ENCODE assay signal across 14 mouse cellular contexts in genomic region chr5:125124002-125124401, GRCm38 (mm10). TPM values are rescaled to one million over a fixed set of nuclear protein-coding genes. Genes with fewer than 3 reads are reported as not detected.
A peak's percentile ranks its signal among the peaks of the same experiment; 100 is the strongest.
DNase-seq lines count a peak whose midpoint lies in the region; ATAC-seq lines count a peak whose summit lies in the region.
"Had no signal": no experiment of that assay in that cellular context is flagged by ENCODE, and none has a peak within 500 bp of the region (broad histone marks: within the 10 kb centered on the region; RNA-seq: fewer than 3 reads in every experiment).

No protein-coding gene starts in this region.

- no peak for ATAC-seq in hindbrain, embryonic 13.5 days (ENCODE audit: low FRiP score)
- ATAC-seq in hindbrain, embryonic 11.5 days (ENCODE audit: low FRiP score), result no peak
- no peak for ATAC-seq in megakaryocyte, adult 5-6 weeks (ENCODE audit: poor library complexity, severe bottlenecking)
- ATAC-seq in hindbrain, embryonic 16.5 days, result no peak

- H3K36me3 ChIP-seq in hindbrain, embryonic 13.5 days, result peaks cover 7% of the 10 kb centered on the region
- H3K36me3 ChIP-seq in hindbrain, embryonic 11.5 days (ENCODE audit: control insufficient read depth, insufficient read depth, low read length), result peaks cover 3% of the 10 kb centered on the region; the same call in 1 of the 2 replicates
- H3K36me3 ChIP-seq in megakaryocyte, embryonic 14.5 days (replicated peaks; ENCODE audit: low read length), result peaks cover 48% of the 10 kb centered on the region
- peaks cover 4% of the 10 kb centered on the region for H3K36me3 ChIP-seq in hindbrain, embryonic 16.5 days (ENCODE audit: control insufficient read depth, insufficient read depth, low read length)

- H3K27ac ChIP-seq in hindbrain, embryonic 13.5 days, result peak overlapping the region; percentile 58
- no peak overlapping the region for H3K27ac ChIP-seq in hindbrain, embryonic 11.5 days (ENCODE audit: low read depth, low read length)
- peak overlapping the region; percentile 8; the same call in 1 of the 2 replicates for H3K27ac ChIP-seq in hindbrain, embryonic 16.5 days (ENCODE audit: low read depth, low read length)
- H3K27ac ChIP-seq: liver, embryonic 13.5 days had no signal

- H3K9me3 ChIP-seq in hindbrain, embryonic 13.5 days, result no peaks in the 10 kb centered on the region
- H3K9me3 ChIP-seq in hindbrain, embryonic 11.5 days (ENCODE audit: control insufficient read depth, low read length), result no peaks in the 10 kb centered on the region
- no peaks in the 10 kb centered on the region for H3K9me3 ChIP-seq in megakaryocyte, embryonic 14.5 days
- no peaks in the 10 kb centered on the region for H3K9me3 ChIP-seq in hindbrain, embryonic 16.5 days (ENCODE audit: control insufficient read depth, low read length)
- H3K9me3 ChIP-seq: liver, embryonic 13.5 days had no signal

- H3K9ac ChIP-seq in hindbrain, embryonic 13.5 days, result no peak overlapping the region
- H3K9ac ChIP-seq in hindbrain, embryonic 11.5 days (ENCODE audit: low read depth, low read length), result no peak overlapping the region
- no peak overlapping the region for H3K9ac ChIP-seq in hindbrain, embryonic 16.5 days (ENCODE audit: low read depth, low read length)
- H3K9ac ChIP-seq: liver, embryonic 13.5 days had no signal

- H3K4me2 ChIP-seq in hindbrain, embryonic 13.5 days, result no peak overlapping the region
- H3K4me2 ChIP-seq in hindbrain, embryonic 11.5 days (replicated peaks; ENCODE audit: low read depth, low read length), result no peak overlapping the region
- H3K4me2 ChIP-seq in hindbrain, embryonic 16.5 days (ENCODE audit: low read length), result no peak overlapping the region
- H3K4me2 ChIP-seq: liver, embryonic 13.5 days had no signal

- no peak overlapping the region for H3K4me3 ChIP-seq in hindbrain, embryonic 13.5 days
- H3K4me3 ChIP-seq in hindbrain, embryonic 11.5 days (ENCODE audit: low read depth, low read length), result no peak overlapping the region
- H3K4me3 ChIP-seq in megakaryocyte, embryonic 14.5 days (replicated peaks), result peak overlapping the region; percentile 30
- H3K4me3 ChIP-seq in hindbrain, embryonic 16.5 days (ENCODE audit: low read length), result no peak overlapping the region
- H3K4me3 ChIP-seq: liver, embryonic 13.5 days had no signal

- WGBS in hindbrain, embryonic 13.5 days, result 72% methylated on average over 7 of the region's 7 CpGs
- WGBS in hindbrain, embryonic 11.5 days, result 80% methylated on average over 7 of the region's 7 CpGs
- 71% methylated on average over 7 of the region's 7 CpGs for WGBS in hindbrain, embryonic 16.5 days

- peaks cover 87% of the 10 kb centered on the region for H3K4me1 ChIP-seq in hindbrain, embryonic 13.5 days (replicated peaks)
- H3K4me1 ChIP-seq in hindbrain, embryonic 11.5 days (replicated peaks; ENCODE audit: control insufficient read depth, insufficient read depth, low read length), result peaks cover 14% of the 10 kb centered on the region
- peaks cover 94% of the 10 kb centered on the region for H3K4me1 ChIP-seq in megakaryocyte, embryonic 14.5 days
- peaks cover 42% of the 10 kb centered on the region for H3K4me1 ChIP-seq in hindbrain, embryonic 16.5 days (ENCODE audit: control insufficient read depth, insufficient read depth, low read depth, low read length)

- H3K27me3 ChIP-seq in hindbrain, embryonic 13.5 days, result no peaks in the 10 kb centered on the region
- no peaks in the 10 kb centered on the region for H3K27me3 ChIP-seq in hindbrain, embryonic 11.5 days (ENCODE audit: control insufficient read depth, insufficient read depth, low read length)
- no peaks in the 10 kb centered on the region for H3K27me3 ChIP-seq in megakaryocyte, embryonic 14.5 days (replicated peaks)
- no peaks in the 10 kb centered on the region for H3K27me3 ChIP-seq in hindbrain, embryonic 16.5 days (replicated peaks; ENCODE audit: control insufficient read depth, insufficient read depth, low read length)
- H3K27me3 ChIP-seq: liver, embryonic 13.5 days had no signal

- DNase-seq in hindbrain, embryonic 11.5 days (ENCODE audit: low spot score), result no peak
- peak; percentile 63 for DNase-seq in lung, postnatal 10 days
- DNase-seq in frontal cortex, postnatal 25 days (ENCODE audit: low spot score in 2 of 2), result no peak
- DNase-seq: cerebellum, adult 9-11 months; gastrocnemius, postnatal 14 days; heart, postnatal 10 days; kidney, postnatal 36 days; layer of hippocampus, adult 9-11 months; liver, embryonic 13.5 days; thymus, postnatal 4 days had no signal

RNA-seq across cellular contexts. Expression of gene Ncor2, which starts 55.0 kb away (rescaled TPM):
- polyA plus RNA-seq in hindbrain, embryonic 13.5 days (2015; fragmentation: Nextera tagmentation; extraction: Ambion mirVana), result 24.8 and 25.1 TPM in 2 replicates
- polyA plus RNA-seq in hindbrain, embryonic 11.5 days (2014; fragmentation: Nextera tagmentation; extraction: Ambion mirVana), result 14.5 and 21.2 TPM in 2 replicates
- polyA plus RNA-seq in megakaryocyte, embryonic 14.5 days (2012; ENCODE audit: insufficient read depth, low replicate concordance), result 103 and 109 TPM in 2 replicates
- 87.7 and 107 TPM in 2 replicates for total RNA-seq in megakaryocyte, adult 5-6 weeks (2015)
- total RNA-seq in megakaryocyte, adult 5-6 weeks (2017), result 15.0 and 21.5 TPM in 2 replicates
- 23.3 and 26.2 TPM in 2 replicates for polyA plus RNA-seq in hindbrain, embryonic 16.5 days (2015; fragmentation: Nextera tagmentation; extraction: Ambion mirVana)
